Mouse (Mus musculus): ENCODE measurements around the gene Rnf167.

Gene Rnf167

DNA sequence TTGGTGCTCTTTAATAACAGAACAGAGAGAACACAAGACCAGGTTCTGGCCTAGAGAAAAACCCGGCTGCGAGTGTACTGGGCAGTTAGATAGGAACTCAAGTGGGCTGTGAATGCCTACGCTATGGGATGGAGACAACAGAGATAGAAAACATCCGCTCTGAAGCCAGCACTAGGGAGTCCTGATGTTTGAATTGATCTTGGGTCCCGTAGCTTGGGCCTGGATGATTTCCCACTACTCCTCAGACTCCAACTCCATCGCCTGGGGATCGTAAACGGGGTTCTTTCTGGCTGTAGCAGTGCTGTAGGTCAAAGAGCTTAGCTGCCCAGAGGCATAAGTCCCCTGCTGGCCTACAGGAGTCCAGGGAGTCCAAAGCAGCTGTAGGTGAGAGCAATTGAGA, 41.3 kb downstream of the Rnf167 start:
- in situ Hi-C loops (cut with MboI; ENCODE audit: unreplicated experiment in 2 of 2): loop anchor here in 1 of 2 experiments (5.0 to 10.0 kb wide), 2 partner anchors 54 to 69 kb away; partner anchors contain the start of gene Gp1ba

DNA sequence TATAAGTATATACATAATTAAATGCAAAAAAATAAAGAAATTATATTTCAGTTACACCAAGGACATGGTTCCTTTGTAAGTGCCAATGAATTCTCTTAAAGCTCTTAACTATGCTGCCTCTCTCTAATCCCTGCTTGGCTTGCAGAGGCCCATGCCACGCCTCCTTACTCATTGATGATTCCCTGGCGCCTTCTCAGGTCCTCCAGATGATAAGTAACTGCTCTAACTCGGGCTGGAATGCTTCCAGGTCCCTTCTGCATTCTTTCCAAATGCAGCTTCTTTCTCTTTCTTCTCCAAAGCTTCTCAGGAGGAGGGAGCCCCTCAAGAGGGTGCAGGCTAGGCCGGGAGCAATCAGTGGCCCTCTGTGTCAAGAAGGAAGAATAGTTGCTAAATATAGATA, 42.5 kb downstream of the Rnf167 start:
- in situ Hi-C loops (cut with MboI; ENCODE audit: unreplicated experiment in 2 of 2): loop anchor here in 1 of 2 experiments (5.0 to 10.0 kb wide), 2 partner anchors 55 to 68 kb away; partner anchors contain the start of gene Gp1ba

GRCm38 (mm10) chr11:70693504-70693903, 46.5 kb downstream of the Rnf167 start:
- in situ Hi-C loops (cut with MboI; ENCODE audit: unreplicated experiment in 2 of 2): no loop called here

GRCm38 (mm10) chr11:70697376-70697775, 50.3 kb downstream of the Rnf167 start:
- in situ Hi-C loops (cut with MboI; ENCODE audit: unreplicated experiment in 2 of 2): no loop called here

DNA sequence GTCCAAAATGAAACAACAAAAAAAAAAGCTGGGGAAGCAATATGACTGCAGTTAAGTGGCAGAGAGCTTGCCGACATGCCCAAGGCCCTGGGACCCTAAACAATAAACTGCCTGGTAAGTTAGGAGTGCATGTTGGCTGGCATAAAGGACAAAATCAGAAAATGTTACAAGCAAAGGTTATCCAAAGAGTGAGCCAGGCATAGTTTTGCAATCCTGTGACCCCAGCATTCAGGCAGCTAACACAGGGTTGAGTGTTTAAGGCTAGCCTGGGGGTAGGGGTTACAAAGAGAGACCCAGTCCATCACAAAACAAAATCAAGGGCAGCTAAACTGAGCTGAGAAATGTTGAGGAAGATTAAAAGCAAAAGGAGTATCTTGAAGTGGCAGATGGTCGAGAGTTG, 52.0 kb downstream of the Rnf167 start:
- in situ Hi-C loops (cut with MboI; ENCODE audit: unreplicated experiment in 2 of 2): no loop called here

- in situ Hi-C loops (cut with MboI; ENCODE audit: unreplicated experiment in 2 of 2): no loop called here
Measured at GRCm38 (mm10) chr11:70699722-70700556, 52.9 kb downstream of the Rnf167 start, which contains the start of the genes Inca1 and Kif1c. TSS of gene Inca1 (minus strand) at chr11:70700155. TSS of gene Kif1c (plus strand) at chr11:70700548.

DNA sequence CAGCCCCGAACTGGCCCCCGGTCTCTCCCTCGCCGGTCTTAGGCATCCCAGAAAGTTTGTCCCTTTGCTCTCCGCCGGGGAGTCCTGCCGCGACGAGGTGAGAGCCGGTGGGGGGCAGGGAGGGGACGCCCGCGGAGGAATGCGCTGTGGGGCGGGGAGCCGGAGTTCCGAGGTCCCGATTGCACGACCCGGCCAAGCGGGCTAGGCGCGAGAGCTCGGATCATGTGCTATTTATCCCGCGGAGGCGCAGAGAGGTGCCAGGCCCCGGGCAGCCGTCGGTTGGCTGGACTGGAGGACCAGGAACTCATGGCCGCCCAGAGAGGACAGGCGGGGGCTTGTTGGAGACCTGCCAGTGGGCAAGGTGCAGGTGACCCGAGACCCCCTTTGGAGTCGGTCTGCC, 53.6 kb downstream of the Rnf167 start:
- in situ Hi-C loops (cut with MboI; ENCODE audit: unreplicated experiment in 2 of 2): no loop called here
